Mouse (Mus musculus) gastrocnemius, adult 8-10 months (tissue): ENCODE results near the gene Rab4b. TPM values are rescaled to one million over a fixed set of nuclear protein-coding genes. Genes with fewer than 3 reads are reported as not detected.

Experiments
- DNase-seq, 2 experiments: peaks; one replicate each; pipeline ENCODE4 v3.0.0; 2022; ENCODE audit warnings: low spot score in 2 of 2
- total RNA-seq, 4 experiments: library from RNA; stranded (reverse); gene quantifications; 2 replicates each; pipeline ENCODE4 v1.2.4; 2022

The Rab4b gene
- 1 to 10 TPM; 4.3 to 5.8 (median 4.7) TPM for total RNA-seq

DNA sequence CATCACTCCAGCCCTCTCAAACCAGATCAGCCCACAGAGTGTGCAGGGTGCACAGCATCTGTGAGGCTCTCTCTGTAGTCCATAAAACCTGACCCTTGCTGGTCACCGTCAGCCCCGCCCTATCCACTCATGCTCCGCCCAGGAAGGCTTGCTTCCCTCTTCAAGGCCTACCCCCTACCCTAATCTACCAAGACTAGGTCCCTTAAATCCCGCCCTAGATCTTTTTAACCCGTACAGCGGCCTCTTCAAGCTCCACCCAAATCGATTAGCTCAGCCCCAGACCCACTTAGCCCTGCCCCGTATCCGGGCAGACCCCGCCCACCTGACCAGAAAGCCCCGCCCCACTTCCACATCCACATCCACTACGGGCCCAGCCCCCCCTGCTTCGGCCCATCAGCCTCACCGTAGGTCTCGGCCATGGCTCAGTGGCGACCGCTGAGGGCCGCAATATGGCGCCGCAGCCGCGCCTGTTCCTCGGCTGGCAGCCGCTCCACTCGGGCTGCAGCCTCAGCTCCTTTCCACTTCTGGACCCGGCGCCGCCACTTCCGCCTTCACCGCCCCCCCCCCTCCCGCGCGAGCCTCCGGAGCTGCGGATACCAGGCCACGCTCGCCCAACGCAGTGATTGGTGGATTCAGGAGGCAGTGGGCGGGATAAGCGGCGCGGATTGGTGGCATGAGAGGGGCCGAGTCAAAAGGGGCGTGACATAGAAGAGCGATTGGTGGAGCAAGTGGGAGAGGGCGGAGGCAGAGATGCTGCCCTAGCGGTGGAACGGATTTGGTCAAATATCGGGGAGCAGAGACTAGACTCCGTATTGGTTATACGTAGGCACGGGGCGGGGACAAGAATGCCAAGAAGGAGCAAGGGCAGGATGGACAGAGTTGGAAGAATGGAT is at the start of gene Rab4b:
Gene Rab4b, minus strand, starts transcription at position 573 of the 893 bp plus-strand sequence.
- DNase-seq: peak; percentile 99 to 100

GRCm38 (mm10) chr7:27228281-27228821 is 49.7 kb upstream of the Rab4b start, which contains the start of gene Itpkc:
TSS of gene Itpkc (minus strand) at chr7:27228661.
- peak; percentile 80 to 84 for DNase-seq

DNA sequence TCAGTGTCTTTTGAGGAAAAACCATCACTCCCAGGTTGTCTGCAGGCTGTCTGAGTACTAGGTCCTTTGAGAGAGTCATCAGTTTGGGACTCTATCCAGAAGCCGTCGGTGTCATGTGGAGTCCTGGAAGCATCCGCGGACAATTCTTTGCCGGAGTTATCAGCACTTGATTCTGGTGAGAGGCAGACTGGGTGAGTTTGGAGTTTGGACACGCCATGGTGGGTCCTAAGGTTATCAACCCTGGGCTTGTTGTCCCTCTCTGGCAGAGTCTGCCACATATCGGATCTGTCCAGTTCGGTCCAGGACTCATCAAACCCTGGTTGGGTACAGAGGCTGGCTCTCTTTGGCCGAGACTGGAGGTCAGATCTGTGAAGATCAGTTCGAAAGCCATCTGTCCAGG is 49.0 kb upstream of the Rab4b start:
- DNase-seq: no peak

- DNase-seq: no peak
Observed at GRCm38 (mm10) chr7:27227276-27227675, 48.6 kb upstream of the Rab4b start.

DNA sequence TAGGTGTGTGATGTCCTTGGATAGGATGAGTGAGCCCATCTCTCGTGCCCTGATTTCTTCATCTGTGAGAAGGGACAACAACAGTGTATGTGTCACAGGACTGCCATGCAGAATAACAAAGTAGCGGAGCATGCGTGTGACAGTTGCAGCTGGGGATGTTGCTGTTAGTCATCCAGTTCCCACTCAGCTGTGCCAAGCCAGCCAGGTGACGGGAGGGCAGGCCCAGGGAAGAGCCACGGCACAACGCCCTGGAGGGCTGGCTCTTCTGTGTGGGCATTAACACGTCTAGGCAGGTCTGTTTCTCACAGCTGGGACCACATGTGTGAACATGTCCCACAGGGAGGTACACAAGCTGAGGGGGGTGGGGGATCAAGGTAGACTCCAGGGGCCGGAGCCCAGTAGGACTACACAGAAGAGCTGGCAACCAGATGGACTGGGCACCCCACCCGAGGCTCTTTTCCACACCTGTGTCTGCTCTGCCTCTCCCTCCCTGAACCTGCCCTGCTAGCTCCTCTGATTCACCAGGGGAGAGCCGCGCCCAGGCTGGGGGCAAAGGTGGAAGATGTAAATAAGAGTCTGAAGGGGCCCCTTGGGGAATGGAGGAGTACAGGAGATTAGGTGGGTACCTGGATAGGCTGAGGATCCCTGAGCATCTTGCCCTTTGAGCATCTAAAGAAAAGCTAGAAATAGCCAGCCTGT is 46.3 kb upstream of the Rab4b start:
- no peak for DNase-seq

- no peak for DNase-seq
Observed at GRCm38 (mm10) chr7:27222538-27222937, 43.8 kb upstream of the Rab4b start.

GRCm38 (mm10) chr7:27221939-27222338 is 43.2 kb upstream of the Rab4b start:
- no peak for DNase-seq

DNA sequence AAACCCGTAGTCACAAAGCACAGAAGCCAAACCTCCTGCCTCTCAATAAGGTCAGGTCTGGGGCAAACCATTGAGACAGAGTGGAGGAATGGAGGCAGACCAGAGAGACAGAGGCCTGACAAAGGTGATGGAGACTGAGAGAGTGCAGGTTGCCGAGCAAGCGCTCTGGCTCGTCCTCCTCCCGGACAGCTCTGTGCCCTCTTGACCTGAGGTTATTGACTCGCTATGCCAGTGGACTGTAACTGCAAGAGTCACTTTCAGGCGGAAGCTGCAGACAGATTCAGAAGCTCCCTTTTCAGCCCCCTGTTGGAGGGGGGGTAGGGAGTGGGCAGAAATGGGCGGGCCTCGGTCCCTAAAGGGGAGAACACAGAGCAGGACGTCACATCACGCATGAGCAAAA is 41.2 kb upstream of the Rab4b start:
- DNase-seq: no peak

DNA sequence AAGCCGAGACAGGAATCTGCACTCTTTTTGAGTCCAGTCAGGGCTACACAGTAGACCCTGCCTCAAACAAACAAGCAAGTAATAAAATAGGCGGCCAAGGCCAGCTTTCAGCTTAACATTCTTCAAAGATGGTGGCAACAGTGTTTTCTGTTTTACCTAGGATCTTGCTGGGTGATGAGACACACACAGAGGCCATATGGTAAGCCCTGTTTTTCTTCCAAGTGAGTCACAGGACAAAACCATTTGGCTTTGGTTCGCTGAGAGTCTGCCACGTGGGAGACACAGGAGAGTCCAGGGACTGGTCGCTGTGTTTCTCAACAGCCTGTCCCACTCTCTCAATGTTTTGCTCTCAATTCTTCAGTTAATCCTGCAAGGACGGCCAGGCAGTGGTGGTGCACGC is 39.9 kb upstream of the Rab4b start:
- DNase-seq: no peak

DNA sequence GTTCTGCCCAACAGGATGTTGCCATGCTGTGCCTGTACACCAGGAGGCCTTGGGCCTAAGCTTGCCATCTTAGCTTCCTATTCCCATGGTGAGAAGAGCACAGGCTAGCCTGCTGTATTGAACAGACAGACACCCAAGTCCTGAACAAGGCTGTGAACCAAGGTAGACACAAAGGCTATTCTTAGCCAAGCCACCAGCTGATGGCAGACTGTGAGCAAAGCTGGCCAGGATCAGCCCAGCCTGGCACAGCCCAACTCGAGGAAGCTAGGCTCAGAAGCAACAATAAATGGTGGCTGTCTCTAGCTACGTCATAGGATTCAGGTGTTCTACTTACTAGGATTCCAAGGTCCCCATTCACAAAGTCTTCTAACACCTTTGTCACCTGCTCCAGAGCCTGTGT is 33.9 kb upstream of the Rab4b start:
- DNase-seq: no peak

- no peak for DNase-seq
Observed at GRCm38 (mm10) chr7:27203730-27204449, 25.2 kb upstream of the Rab4b start.

DNA sequence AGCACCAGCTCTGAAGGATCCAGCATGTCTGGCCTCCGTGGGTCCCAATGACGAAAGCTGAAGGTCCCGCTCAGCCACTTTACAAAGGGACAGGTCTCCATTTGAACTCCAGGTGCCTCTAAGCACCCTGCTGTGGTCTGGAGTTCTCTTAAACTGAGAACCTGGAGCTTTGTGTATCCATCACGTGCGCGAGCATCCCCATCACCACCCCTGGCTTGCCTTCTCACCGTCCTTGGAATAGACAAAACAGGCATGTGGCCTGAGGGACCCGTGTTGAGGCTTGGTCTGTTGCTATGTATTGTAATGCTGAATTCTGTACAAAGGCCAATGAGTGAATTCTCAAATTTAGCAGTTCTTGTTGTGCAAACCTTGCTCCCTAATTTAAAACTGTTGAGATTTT is 20.1 kb upstream of the Rab4b start:
- DNase-seq: no peak

DNA sequence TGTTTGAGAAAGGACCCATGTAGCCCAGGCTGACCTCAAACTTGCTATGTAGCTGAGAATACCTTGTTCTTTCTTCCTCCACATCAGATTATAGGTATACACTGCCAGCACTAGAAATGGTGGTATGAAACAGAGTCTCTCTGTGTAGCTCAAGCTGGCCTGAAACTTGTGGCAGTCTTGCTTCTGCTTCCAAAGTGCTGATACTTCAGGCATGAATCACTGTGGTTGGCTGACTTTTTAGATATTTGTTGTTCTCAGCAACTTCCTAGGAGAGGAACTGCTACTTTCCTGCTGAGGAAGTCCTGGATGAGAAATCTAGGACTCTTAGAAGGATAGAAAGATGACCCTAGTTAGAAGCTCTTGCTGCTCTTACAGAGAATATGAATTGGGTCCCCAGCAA is 19.7 kb upstream of the Rab4b start:
- DNase-seq: no peak

- DNase-seq: no peak
Observed at GRCm38 (mm10) chr7:27197634-27198033, 18.9 kb upstream of the Rab4b start.

DNA sequence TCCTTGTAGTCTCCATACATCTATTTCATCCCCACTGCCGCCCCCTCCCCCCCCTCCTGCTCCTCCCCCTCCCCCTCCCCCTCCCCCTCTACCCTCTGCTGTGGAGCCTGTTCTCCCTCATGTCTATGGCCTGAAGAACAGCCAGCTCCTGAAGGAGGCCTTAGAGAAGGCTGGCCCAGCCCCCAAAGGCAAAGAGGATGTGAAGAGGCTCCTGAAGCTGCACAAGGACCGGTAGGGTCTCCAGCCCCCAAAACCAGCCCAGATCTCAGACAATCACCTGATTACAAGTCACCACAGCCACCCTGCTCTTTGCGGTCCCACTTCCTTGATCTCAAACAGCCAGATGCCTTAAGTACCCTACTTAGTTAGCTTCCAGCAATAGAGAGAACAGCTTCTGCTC is 18.4 kb upstream of the Rab4b start:
- DNase-seq: no peak

GRCm38 (mm10) chr7:27195681-27196611 is 17.2 kb upstream of the Rab4b start, which contains the start of the genes BC024978 and Snrpa:
TSS of gene BC024978 (plus strand) at chr7:27195781.
TSS of gene Snrpa (minus strand) at chr7:27196271.
- peak; percentile 98 for DNase-seq

GRCm38 (mm10) chr7:27193731-27194130 is 15.0 kb upstream of the Rab4b start:
- no peak for DNase-seq

- no peak for DNase-seq
Observed at GRCm38 (mm10) chr7:27192434-27192833, 13.7 kb upstream of the Rab4b start.

DNA sequence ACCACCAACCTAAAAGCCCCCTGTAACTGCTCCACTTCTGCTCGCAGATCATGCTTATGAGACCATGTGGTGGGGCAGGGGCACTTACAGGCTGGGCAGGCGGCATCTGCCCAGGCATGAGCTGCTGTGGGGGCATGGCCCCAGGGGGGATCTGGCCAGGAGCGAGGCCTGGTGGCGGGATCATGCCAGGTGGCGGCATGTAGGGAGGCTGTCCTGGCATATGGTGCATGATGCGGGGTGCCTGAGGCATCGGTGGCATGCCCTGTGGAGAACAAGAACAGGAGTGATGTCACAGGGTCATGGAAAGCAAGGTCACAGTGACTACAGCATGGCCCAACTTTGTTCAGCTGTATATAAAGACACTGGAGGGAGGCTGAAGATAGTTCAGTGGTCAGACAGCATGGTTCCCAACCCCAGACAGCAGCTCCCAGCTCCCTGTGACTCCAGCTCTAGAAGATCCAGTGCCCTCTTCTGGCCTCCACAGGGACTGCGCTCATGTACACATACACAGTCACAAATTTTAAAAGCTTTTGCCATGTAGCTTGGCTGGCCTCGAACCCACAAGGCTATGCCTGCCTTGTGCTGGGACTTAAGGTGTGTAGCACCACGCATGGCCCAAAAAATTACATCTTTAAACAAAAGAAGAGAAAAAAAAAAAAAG is 10.7 kb upstream of the Rab4b start:
- no peak for DNase-seq

DNA sequence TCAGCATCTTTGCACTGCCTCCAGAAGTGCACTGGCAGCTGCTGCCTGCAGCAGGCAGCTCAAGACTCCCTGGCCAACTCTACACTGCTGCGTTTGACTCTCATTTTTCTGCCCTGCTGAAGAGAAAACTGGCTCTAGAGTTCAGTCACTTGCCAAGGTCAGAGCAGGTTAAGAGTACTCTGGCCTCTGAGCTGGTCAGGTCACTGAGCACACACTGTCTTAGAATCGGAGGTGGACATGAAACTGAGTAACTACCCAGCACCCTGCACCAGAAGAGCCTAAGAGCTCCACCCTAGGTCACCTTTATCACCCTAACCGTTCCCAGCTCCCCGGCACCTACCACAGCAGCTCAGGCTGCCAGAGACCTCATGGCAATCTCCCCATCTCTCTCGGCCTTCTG is 7.3 kb upstream of the Rab4b start:
- no peak for DNase-seq
